Mouse (Mus musculus): ENCODE measurements around the gene Edf1. TPM values are rescaled to one million over a fixed set of nuclear protein-coding genes. Genes with fewer than 3 reads are reported as not detected.

Gene Edf1
- polyA plus RNA-seq (2015; fragmentation: Nextera tagmentation; extraction: Ambion mirVana): 373 and 392 TPM in 2 replicates

DNA sequence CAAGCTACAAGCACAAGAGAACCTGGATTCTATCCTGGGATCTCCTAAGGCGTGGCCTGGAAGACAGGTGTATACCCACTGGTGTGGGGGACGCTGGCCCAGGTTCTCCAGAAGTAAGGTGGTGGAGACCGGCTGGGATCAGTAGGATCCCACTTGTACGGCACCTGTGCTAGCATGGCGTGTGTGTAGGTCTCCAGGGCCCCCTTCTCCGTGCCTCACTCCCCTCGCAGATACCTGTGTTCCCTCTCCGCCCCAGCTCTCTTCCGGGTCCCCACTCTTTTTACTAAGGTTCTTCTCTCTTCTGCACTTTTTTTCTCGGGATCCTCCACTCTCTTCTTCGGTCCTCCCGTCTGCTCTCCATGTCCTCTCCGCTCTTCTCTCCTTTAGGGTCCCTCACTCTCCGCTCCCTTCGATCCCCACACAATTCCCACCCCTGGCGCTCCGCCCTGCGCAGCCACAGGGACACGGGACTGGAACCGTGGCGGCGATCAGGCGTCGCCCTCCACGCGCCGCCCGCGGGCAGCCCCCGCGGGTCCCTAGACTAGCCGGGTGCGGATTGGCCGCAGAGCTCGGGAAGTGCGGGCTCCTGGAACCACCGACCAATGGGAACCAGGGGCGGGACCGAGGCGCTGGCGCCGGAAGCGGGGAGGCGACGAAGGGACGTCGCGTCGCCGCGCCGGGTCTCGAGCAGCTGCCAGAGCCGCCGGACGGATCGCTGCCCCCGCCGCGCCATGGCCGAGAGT lies at the start of gene Edf1:
Edf1 (plus strand) TSS at position 627 of the 743 bp plus-strand sequence.
- peak within 1 kb of the TSS; percentile 85 for H3K27ac ChIP-seq
- peak within 1 kb of the TSS; percentile 91 for H3K9ac ChIP-seq
- peak within 1 kb of the TSS; percentile 82 for H3K4me2 ChIP-seq
- H3K4me3 ChIP-seq (replicated peaks): peak within 1 kb of the TSS; percentile 86
- under 1% methylated on average over 54 of the region's 61 CpGs for WGBS
- peaks cover 26% of the 10 kb centered on the region for H3K4me1 ChIP-seq
- peak; percentile 98 for ATAC-seq (replicated peaks; ENCODE audit: low FRiP score)
- H3K9me3 ChIP-seq (replicated peaks): no peaks in the 10 kb centered on the region
- H3K27me3 ChIP-seq: no peaks in the 10 kb centered on the region
- H3K36me3 ChIP-seq: peaks cover 26% of the 10 kb centered on the region

DNA sequence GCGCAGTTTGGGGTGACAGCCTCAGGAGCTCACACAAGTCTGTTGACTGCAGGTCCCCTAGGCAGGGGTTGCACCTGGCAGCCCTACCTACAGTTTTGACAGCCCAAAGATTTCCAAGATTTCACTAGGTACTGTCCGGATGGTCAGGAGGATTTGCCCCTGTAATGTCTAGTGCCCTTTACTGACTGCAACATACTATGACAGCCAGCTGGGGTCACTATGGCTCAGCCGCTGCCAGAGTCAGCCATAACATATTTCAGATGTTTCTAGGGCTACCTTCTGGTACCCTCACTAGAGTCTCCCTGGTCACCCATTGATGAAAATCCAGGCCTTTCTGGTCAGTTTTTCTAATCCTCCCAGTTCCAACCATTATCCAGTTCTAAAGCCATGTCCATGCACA lies 47.7 kb upstream of the Edf1 start:
- ATAC-seq (replicated peaks; ENCODE audit: low FRiP score): no peak
- Histone ChIP-seq H3K9me3 (replicated peaks) (no peaks in the 10 kb centered on the region), H3K4me2 (no peak overlapping the region), H3K36me3 (peaks cover 14% of the 10 kb centered on the region), H3K4me3 (replicated peaks) (no peak overlapping the region), H3K27me3 (no peaks in the 10 kb centered on the region), H3K27ac (no peak overlapping the region), H3K4me1 (no peaks in the 10 kb centered on the region), H3K9ac (no peak overlapping the region)
- whole genome bisulfite sequencing: 60% methylated on average over 3 of the region's 3 CpGs

DNA sequence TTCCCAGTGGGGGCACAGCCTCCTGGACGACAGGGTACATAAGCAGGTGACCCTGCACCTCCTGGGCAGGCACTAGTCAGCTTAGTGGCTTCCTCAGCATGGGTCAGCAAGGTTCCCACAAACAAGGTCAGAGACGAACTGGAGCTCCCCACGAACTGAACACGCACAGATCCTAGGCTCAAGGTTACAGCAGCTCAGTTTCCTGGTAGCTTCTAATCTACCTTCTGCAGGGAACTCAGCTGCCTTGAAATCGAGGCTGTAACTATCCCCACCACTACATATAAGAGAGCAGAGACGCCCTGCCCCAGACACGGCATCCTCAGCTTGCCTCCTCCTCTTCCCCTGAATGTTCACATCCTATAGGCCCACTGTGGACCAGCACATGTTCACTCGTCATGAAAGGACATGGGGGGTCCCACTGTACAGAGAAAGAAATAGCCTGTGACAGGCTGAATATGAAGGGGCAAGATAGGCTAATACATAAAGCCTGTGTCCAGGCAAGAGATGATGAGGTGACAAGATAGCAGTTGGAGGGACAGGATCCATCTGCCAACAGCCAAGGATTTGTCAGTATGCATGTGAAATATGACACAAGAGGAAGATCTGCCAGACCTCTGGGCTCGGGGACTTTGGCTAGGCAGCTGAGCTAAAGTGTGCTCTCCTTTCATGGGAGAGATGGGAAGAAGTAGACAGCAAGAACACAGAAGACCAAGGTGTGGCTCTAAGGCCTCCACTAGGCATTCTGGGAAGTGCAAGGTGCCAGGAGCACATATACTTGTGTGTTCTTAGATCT lies 30.9 kb upstream of the Edf1 start:
- Histone ChIP-seq H3K27me3 (no peaks in the 10 kb centered on the region), H3K36me3 (peaks cover 97% of the 10 kb centered on the region), H3K4me3 (replicated peaks) (no peak overlapping the region), H3K27ac (no peak overlapping the region), H3K9ac (no peak overlapping the region), H3K4me2 (no peak overlapping the region), H3K9me3 (replicated peaks) (no peaks in the 10 kb centered on the region), H3K4me1 (no peaks in the 10 kb centered on the region)
- ATAC-seq (replicated peaks; ENCODE audit: low FRiP score): no peak
- WGBS: 88% methylated on average over 9 of the region's 9 CpGs

DNA sequence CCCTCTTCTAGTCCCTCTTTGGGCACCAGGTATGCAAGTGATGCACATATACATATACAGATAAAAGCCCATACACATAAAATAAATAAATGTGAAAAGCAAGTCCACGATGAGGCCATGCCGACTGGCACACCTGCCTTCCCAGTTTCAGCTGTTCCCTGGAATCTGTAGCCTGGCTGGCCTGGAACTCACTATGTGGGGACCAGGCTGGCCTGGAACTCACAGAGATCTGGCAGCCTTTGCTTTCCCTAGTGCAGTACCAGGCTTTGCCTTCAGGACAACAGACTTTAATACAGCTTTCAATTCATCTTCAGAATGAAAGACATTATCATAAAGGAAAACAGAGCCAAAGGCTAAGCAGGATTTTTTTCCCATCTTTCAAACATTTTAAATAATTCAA lies 23.9 kb upstream of the Edf1 start:
- 95% methylated on average over 2 of the region's 2 CpGs for WGBS

DNA sequence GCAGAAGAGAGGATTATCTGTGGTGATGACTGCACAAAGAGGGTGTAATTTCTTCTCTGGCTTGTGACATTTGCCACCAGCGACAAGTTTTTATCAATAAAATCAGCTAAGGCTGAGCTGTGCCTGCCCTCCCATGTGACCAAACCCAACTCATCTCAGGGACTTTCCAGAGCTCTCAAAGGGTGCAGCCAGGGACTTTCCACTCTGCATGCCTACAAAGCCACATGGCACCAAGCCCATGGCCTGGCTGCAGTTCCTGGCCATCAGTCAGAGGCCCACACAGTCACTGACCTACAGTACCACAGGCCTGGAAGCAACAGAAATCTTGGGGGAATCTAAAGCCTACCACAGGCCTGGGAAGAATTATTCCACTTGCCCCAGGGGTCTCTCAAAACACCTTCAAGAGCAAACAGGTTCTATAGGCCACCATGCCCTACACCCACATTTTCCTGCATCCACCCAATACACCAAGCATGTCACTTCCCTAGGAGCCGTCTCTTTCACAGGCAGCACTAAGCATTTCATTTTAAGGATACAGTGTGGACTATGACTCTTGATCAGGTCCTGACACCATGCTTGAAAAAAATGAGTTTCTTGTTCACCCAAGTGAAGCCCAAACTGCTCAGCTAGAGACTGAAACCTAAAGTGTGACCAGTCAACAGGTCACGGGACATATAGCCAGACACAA lies 23.3 kb upstream of the Edf1 start:
- ATAC-seq (replicated peaks; ENCODE audit: low FRiP score): no peak
- Histone ChIP-seq H3K9me3 (replicated peaks) (no peaks in the 10 kb centered on the region), H3K36me3 (peaks cover 96% of the 10 kb centered on the region), H3K9ac (no peak overlapping the region), H3K4me1 (no peaks in the 10 kb centered on the region), H3K27me3 (no peaks in the 10 kb centered on the region), H3K4me3 (replicated peaks) (no peak overlapping the region), H3K27ac (no peak overlapping the region), H3K4me2 (no peak overlapping the region)
- WGBS: 85% methylated on average over 3 of the region's 3 CpGs

More for the DNA sequence above, 23.9 kb upstream of the Edf1 start:
- H3K9me3 ChIP-seq (replicated peaks): no peaks in the 10 kb centered on the region
- H3K9ac ChIP-seq: no peak overlapping the region
- no peak overlapping the region for H3K4me2 ChIP-seq
- H3K27me3 ChIP-seq: no peaks in the 10 kb centered on the region
- peaks cover 98% of the 10 kb centered on the region for H3K36me3 ChIP-seq
- ATAC-seq (replicated peaks; ENCODE audit: low FRiP score): no peak
- H3K4me1 ChIP-seq: no peaks in the 10 kb centered on the region
- H3K27ac ChIP-seq: no peak overlapping the region
- H3K4me3 ChIP-seq (replicated peaks): no peak overlapping the region

DNA sequence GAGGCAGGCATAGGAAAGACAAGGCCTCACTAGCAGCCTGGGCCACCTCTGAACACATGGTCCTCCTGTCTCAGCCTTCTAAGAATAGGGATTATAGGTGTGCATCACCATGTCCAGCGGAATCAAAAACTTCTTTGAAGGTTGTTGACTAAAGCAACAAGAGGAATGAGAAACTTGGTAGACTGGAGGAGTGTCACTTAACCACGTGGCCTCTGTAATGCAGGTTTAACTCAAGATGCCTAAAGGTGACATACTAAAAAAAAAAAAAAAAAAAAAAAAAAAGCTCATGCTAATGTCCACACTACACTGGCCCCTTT lies 22.8 kb upstream of the Edf1 start:
- Histone ChIP-seq H3K27me3 (no peaks in the 10 kb centered on the region), H3K4me2 (no peak overlapping the region), H3K4me3 (replicated peaks) (no peak overlapping the region), H3K4me1 (peaks cover 3% of the 10 kb centered on the region; the same call in 1 of the 2 replicates), H3K27ac (no peak overlapping the region), H3K36me3 (peaks cover 91% of the 10 kb centered on the region), H3K9ac (no peak overlapping the region), H3K9me3 (replicated peaks) (no peaks in the 10 kb centered on the region)
- ATAC-seq (replicated peaks; ENCODE audit: low FRiP score): no peak
- WGBS: 94% methylated on average over 2 of the region's 2 CpGs

DNA sequence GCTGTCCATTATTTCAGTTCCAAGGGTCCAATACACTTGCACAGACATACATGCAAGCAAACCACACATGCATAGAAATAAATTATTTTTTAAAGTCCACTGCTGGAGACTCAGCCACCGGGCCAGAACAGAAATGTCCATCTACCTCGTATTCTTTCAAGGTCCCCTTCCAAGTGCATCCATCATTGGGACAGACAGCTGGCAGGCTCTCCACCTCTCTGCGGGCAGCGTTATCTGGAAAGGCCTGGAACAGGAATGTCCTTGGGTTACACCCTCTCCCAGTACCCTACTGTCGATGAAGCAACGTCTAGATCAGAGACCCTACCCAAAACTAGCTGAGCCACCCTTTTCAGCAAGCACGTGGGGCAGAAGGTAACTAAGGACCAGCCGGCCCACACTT lies 21.1 kb upstream of the Edf1 start:
- 93% methylated on average over 8 of the region's 8 CpGs for WGBS
- H3K36me3 ChIP-seq: peaks cover 76% of the 10 kb centered on the region
- no peaks in the 10 kb centered on the region for H3K27me3 ChIP-seq
- H3K4me1 ChIP-seq: peaks cover 19% of the 10 kb centered on the region
- H3K9me3 ChIP-seq (replicated peaks): no peaks in the 10 kb centered on the region
- ATAC-seq (replicated peaks; ENCODE audit: low FRiP score): no peak
- H3K4me2 ChIP-seq: no peak overlapping the region
- no peak overlapping the region for H3K27ac ChIP-seq
- no peak overlapping the region for H3K4me3 ChIP-seq (replicated peaks)
- no peak overlapping the region for H3K9ac ChIP-seq

DNA sequence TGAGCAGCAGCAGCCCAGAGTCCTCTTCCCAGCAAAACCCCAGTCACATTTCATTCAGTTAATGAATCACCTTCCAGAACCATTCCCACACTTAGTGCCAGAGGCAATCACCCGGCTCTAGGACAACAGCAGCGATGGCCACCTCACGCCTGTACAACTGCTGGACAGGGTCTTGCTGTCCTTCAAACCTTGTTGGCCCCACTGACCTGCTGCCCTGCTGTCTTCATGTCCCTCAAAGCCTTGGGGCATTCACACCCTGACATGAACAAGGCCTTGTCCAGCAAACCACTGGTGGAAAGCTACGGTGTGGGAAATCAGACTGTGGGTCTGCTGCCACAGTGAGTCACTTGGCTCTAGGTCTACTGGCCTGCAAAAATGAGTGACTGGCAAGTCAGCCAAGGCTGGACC lies 17.1 kb upstream of the Edf1 start:
- whole genome bisulfite sequencing: 72% methylated on average over 4 of the region's 4 CpGs
- Histone ChIP-seq H3K27me3 (no peaks in the 10 kb centered on the region), H3K4me3 (replicated peaks) (no peak overlapping the region), H3K36me3 (peaks cover 43% of the 10 kb centered on the region), H3K4me1 (peaks cover 45% of the 10 kb centered on the region), H3K27ac (peak overlapping the region; percentile 75), H3K9me3 (replicated peaks) (no peaks in the 10 kb centered on the region), H3K9ac (no peak overlapping the region), H3K4me2 (no peak overlapping the region)
- peak; percentile 57; the same call in 1 of the 2 replicates for ATAC-seq (replicated peaks; ENCODE audit: low FRiP score)

DNA sequence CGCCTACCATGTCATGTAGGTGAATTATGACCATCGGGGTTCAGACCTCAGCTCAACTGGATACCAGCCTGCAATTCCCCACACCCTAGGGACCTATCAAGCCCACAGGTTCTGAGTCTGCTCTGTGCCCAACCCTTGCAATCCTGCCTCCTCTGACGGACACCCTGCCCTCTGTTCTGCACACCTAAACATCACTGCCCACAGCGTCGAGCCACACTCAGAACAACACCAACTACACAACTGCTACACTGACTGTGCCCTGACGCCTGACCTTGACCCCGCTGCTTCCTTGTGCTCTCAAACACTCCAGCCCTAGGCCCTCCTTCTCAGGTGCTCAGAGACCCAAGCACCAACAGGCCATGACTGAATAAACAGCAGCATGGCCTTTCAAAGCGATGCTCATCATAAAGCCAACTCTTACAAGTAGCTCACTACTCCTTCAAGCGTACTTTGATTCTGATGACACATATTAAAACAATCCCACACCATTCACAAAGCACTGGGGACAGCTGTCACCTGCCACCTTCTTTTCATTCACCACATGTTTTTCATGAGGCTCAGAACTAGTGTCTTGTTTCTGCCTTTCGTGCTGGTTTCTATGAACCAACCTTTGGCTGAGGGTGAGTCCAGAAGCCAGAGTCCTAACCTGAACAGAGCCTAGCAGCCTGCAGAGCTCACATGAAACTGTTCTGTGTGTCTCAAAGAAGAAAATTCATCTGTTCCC lies 15.8 kb upstream of the Edf1 start:
- H3K36me3 ChIP-seq: peaks cover 30% of the 10 kb centered on the region
- H3K9ac ChIP-seq: no peak overlapping the region
- peak; percentile 34; the same call in 1 of the 2 replicates for ATAC-seq (replicated peaks; ENCODE audit: low FRiP score)
- peaks cover 51% of the 10 kb centered on the region for H3K4me1 ChIP-seq
- no peaks in the 10 kb centered on the region for H3K9me3 ChIP-seq (replicated peaks)
- no peak overlapping the region for H3K4me2 ChIP-seq
- no peak overlapping the region for H3K4me3 ChIP-seq (replicated peaks)
- peak overlapping the region; percentile 68 for H3K27ac ChIP-seq
- 44% methylated on average over 10 of the region's 10 CpGs for WGBS
- H3K27me3 ChIP-seq: no peaks in the 10 kb centered on the region

DNA sequence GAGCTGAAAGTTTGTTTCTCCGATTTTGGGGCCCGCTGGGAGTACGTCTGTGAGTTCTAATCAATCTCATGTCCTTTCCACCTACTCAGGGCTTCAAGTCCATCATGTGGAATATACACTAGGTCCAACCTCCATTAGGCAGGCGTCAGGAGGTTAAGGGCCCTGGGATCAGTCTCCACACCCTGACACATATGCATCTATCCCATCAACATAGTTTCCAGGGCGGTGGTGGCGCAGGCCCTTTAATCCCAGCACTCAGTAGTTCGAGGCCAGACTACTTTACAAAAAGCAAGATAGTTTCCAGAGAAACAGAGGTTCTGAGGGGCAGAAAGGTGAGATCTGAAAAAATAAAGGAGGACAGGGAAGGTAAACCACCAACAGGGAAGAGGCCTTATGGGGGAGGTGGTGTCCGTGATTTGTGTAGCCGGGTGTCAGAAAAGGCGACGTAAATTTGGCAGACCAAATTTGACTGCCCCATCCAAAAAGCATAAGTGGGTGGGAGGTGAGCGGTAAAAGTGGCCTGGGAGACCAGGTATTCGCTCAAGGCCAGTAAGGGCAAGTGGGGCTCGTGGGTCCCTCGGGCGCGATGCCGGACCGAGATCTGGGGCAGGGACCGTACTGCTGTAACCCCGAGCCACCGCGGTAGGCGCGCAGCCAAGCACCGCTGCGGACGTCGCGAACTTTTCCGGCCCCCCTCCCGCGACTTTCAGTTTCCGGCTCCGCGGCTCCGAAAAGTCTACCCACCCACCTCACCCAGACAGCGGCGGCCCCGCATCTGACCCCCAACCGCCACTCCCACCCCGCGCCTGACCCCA lies 11.4 kb upstream of the Edf1 start:
- peak; percentile 73 for ATAC-seq (replicated peaks; ENCODE audit: low FRiP score)

More for the DNA sequence above, 11.4 kb upstream of the Edf1 start:
- Histone ChIP-seq H3K27ac (peak overlapping the region; percentile 82), H3K9me3 (replicated peaks) (no peaks in the 10 kb centered on the region), H3K36me3 (0 out of 2 replicates have a peak, but pooled peaks cover 5% of the 10 kb centered on the region), H3K27me3 (no peaks in the 10 kb centered on the region), H3K9ac (peak overlapping the region; percentile 86), H3K4me3 (replicated peaks) (peak overlapping the region; percentile 81), H3K4me1 (peaks cover 36% of the 10 kb centered on the region), H3K4me2 (peak overlapping the region; percentile 75)
- WGBS: 8% methylated on average over 43 of the region's 43 CpGs

Measured in kidney, embryonic 15.5 days (tissue).